Mouse (Mus musculus): Measurements from ENCODE around the gene Crtc3. TPM values are rescaled to one million over a fixed set of nuclear protein-coding genes. Genes with fewer than 3 reads are reported as not detected.
A peak's percentile ranks its signal among the peaks of the same experiment; 100 is the strongest.

Crtc3 gene
- total RNA-seq, 2 experiments from 2014 or later = 15.5 to 24.9 TPM

- no peak for DNase-seq (ENCODE audit: extremely low spot score in 1 of 2, low spot score in 1 of 2)
These were observed 77.0 kb downstream of the Crtc3 start for GRCm38 (mm10) chr7:80611646-80612045.

GRCm38 (mm10) chr7:80607503-80607902 lies 81.2 kb downstream of the Crtc3 start:
- no peak for DNase-seq (ENCODE audit: extremely low spot score in 1 of 2, low spot score in 1 of 2)

GRCm38 (mm10) chr7:80606435-80606834 lies 82.2 kb downstream of the Crtc3 start:
- no peak for DNase-seq (ENCODE audit: extremely low spot score in 1 of 2, low spot score in 1 of 2)

- no peak for DNase-seq (ENCODE audit: extremely low spot score in 1 of 2, low spot score in 1 of 2)
These were observed 83.1 kb downstream of the Crtc3 start for GRCm38 (mm10) chr7:80605557-80605930.

GRCm38 (mm10) chr7:80604908-80605556 lies 83.6 kb downstream of the Crtc3 start:
- DNase-seq (ENCODE audit: extremely low spot score in 1 of 2, low spot score in 1 of 2) = no peak

- DNase-seq (ENCODE audit: extremely low spot score in 1 of 2, low spot score in 1 of 2) = no peak
These were observed 86.1 kb downstream of the Crtc3 start for GRCm38 (mm10) chr7:80602574-80602973.

- DNase-seq (ENCODE audit: extremely low spot score in 1 of 2, low spot score in 1 of 2) = no peak
These were observed 90.2 kb downstream of the Crtc3 start for GRCm38 (mm10) chr7:80598436-80598985.

- no peak for DNase-seq (ENCODE audit: extremely low spot score in 1 of 2, low spot score in 1 of 2)
These were observed 90.8 kb downstream of the Crtc3 start for GRCm38 (mm10) chr7:80597900-80598299.

- no peak for DNase-seq (ENCODE audit: extremely low spot score in 1 of 2, low spot score in 1 of 2)
These were observed 99.5 kb downstream of the Crtc3 start for GRCm38 (mm10) chr7:80589054-80589746.

GRCm38 (mm10) chr7:80587684-80588083 lies 101.0 kb downstream of the Crtc3 start:
- DNase-seq (ENCODE audit: extremely low spot score in 1 of 2, low spot score in 1 of 2) = no peak

GRCm38 (mm10) chr7:80586681-80587660 lies 101.7 kb downstream of the Crtc3 start:
- DNase-seq (ENCODE audit: extremely low spot score in 1 of 2, low spot score in 1 of 2) = no peak

GRCm38 (mm10) chr7:80586161-80586560 lies 102.5 kb downstream of the Crtc3 start:
- DNase-seq (ENCODE audit: extremely low spot score in 1 of 2, low spot score in 1 of 2) = no peak

- no peak for DNase-seq (ENCODE audit: extremely low spot score in 1 of 2, low spot score in 1 of 2)
These were observed 103.3 kb downstream of the Crtc3 start for GRCm38 (mm10) chr7:80585380-80585779.

- peak in 1 of 2 experiments; percentile 38 for DNase-seq (ENCODE audit: extremely low spot score in 1 of 2, low spot score in 1 of 2)
These were observed 104.7 kb downstream of the Crtc3 start for GRCm38 (mm10) chr7:80583981-80584380.

- no peak for DNase-seq (ENCODE audit: extremely low spot score in 1 of 2, low spot score in 1 of 2)
These were observed 105.7 kb downstream of the Crtc3 start for GRCm38 (mm10) chr7:80582821-80583451.

- DNase-seq (ENCODE audit: extremely low spot score in 1 of 2, low spot score in 1 of 2) = peak in 1 of 2 experiments; percentile 40
These were observed 108.3 kb downstream of the Crtc3 start for GRCm38 (mm10) chr7:80580368-80580767.

- DNase-seq (ENCODE audit: extremely low spot score in 1 of 2, low spot score in 1 of 2) = no peak
These were observed 111.2 kb downstream of the Crtc3 start for GRCm38 (mm10) chr7:80577417-80577980.

- DNase-seq (ENCODE audit: extremely low spot score in 1 of 2, low spot score in 1 of 2) = no peak
These were observed 112.1 kb downstream of the Crtc3 start for GRCm38 (mm10) chr7:80576626-80577025.

GRCm38 (mm10) chr7:80575750-80576149 lies 112.9 kb downstream of the Crtc3 start:
- no peak for DNase-seq (ENCODE audit: extremely low spot score in 1 of 2, low spot score in 1 of 2)

- DNase-seq (ENCODE audit: extremely low spot score in 1 of 2, low spot score in 1 of 2) = no peak
These were observed 115.6 kb downstream of the Crtc3 start for GRCm38 (mm10) chr7:80573076-80573475.
